Mouse (Mus musculus) limb, embryonic 11.5 days (tissue): Measurements from ENCODE around the gene Ttc39b. TPM values are rescaled to one million over a fixed set of nuclear protein-coding genes. Genes with fewer than 3 reads are reported as not detected.

Source experiments
- ATAC-seq: fragments of 200-750 bp; cut with Nextera tagmentation; 2 replicates; pipeline ENCODE4 v1.8.0; 2017; ENCODE audit warnings: low read depth; ENCODE audit not compliant: insufficient number of reproducible peaks, low FRiP score, low TSS enrichment
- DNase-seq: peaks from one replicate; pipeline ENCODE4 v3.0.0-alpha.2; 2015; ENCODE audit warnings: low spot score
- H3K27ac ChIP-seq: fragments of 300-500 bp; sonication (generic); replicated peaks from 2 replicates; pipeline ENCODE4 v1.5.1; 2014; ENCODE audit warnings: low read depth, mild to moderate bottlenecking, low read length
- H3K27me3 ChIP-seq: fragments of 300-500 bp; sonication (generic); 2 replicates; pipeline ENCODE4 v1.6.1; 2014; ENCODE audit warnings: mild to moderate bottlenecking, low read length, mixed read lengths; ENCODE audit not compliant: control insufficient read depth, insufficient read depth
- H3K36me3 ChIP-seq: fragments of 300-500 bp; sonication (generic); 2 replicates; pipeline ENCODE4 v1.6.1; 2014; ENCODE audit warnings: mild to moderate bottlenecking, low read length, moderate library complexity, mixed read lengths; ENCODE audit not compliant: control insufficient read depth, insufficient read depth
- H3K4me1 ChIP-seq: fragments of 300-500 bp; sonication (generic); 2 replicates; pipeline ENCODE4 v1.6.1; 2014; ENCODE audit warnings: low read length, mixed read lengths; ENCODE audit not compliant: control insufficient read depth, insufficient read depth
- H3K4me2 ChIP-seq: fragments of 300-500 bp; sonication (generic); 2 replicates; pipeline ENCODE4 v1.6.1; 2014; ENCODE audit warnings: low read depth, mild to moderate bottlenecking, moderate library complexity; ENCODE audit not compliant: severe bottlenecking
- H3K4me3 ChIP-seq: fragments of 300-500 bp; sonication (generic); 2 replicates; pipeline ENCODE4 v1.5.1; 2014; ENCODE audit warnings: low read depth, low read length
- H3K9ac ChIP-seq: fragments of 300-500 bp; sonication (generic); 2 replicates; pipeline ENCODE4 v1.6.1; 2014; ENCODE audit warnings: mild to moderate bottlenecking, low read length
- H3K9me3 ChIP-seq: fragments of 300-500 bp; sonication (generic); 2 replicates; pipeline ENCODE4 v1.6.1; 2016; ENCODE audit warnings: low read length; ENCODE audit not compliant: control insufficient read depth
- WGBS: fragments of 180-500 bp; shearing (Covaris S2); extraction: QIAGEN DNeasy Blood & Tissue Kit; methylation state at CpG from one replicate; pipeline ENCODE4 v1.1.7; 2014; 5-methylcytosine and 5-hydroxymethylcytosine counted together
- polyA plus RNA-seq: library from polyadenylated mRNA; unstranded; fragments of >200 nt; fragmentation: Nextera tagmentation; extraction: Ambion mirVana; gene quantifications from 2 replicates; pipeline ENCODE4 v1.2.1, GENCODE M21; 2014

Gene Ttc39b
- polyA plus RNA-seq, 1 experiment from 2014 or later: 2.2 TPM

DNA sequence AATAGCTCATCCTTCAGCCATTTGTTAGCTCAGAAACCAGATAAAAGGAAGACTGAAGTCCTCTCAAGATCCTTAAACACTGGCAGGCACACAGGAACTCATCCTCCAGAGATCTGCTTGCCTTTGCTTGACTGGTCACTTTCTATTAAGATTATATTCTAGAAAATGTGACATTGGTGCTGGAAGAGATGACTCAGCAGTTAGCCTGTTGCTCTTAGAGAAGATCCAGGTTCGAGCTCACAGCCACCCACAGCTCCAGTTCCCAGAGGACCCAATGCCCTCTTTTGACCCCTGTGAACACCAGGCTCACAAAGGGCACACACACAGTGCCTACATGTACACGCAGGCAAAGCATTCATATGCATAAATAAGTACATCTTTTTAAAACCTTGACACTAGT lies 49.8 kb downstream of the Ttc39b start:
- Histone ChIP-seq H3K36me3 (no peaks in the 10 kb centered on the region), H3K4me1 (no peaks in the 10 kb centered on the region), H3K9ac (no peak overlapping the region), H3K27ac (no peak overlapping the region), H3K9me3 (no peaks in the 10 kb centered on the region), H3K4me3 (no peak overlapping the region), H3K27me3 (no peaks in the 10 kb centered on the region), H3K4me2 (no peak overlapping the region)
- no peak for ATAC-seq
- DNase-seq: no peak
- WGBS: 79% methylated on average over 2 of the region's 2 CpGs

- H3K4me2 ChIP-seq: no peak overlapping the region
- H3K36me3 ChIP-seq: no peaks in the 10 kb centered on the region
- no peaks in the 10 kb centered on the region for H3K9me3 ChIP-seq
- H3K27ac ChIP-seq: no peak overlapping the region
- H3K4me1 ChIP-seq: no peaks in the 10 kb centered on the region
- no peak overlapping the region for H3K4me3 ChIP-seq
- DNase-seq (no peak), ATAC-seq (no peak)
- H3K27me3 ChIP-seq: no peaks in the 10 kb centered on the region
- WGBS: 93% methylated on average over 19 of the region's 19 CpGs
- no peak overlapping the region for H3K9ac ChIP-seq
Measured at GRCm38 (mm10) chr4:83273616-83274050, 50.4 kb downstream of the Ttc39b start.

- no peaks in the 10 kb centered on the region for H3K27me3 ChIP-seq
- DNase-seq (no peak), ATAC-seq (no peak)
- H3K9me3 ChIP-seq: no peaks in the 10 kb centered on the region
- no peak overlapping the region for H3K4me3 ChIP-seq
- no peaks in the 10 kb centered on the region for H3K4me1 ChIP-seq
- no peak overlapping the region for H3K4me2 ChIP-seq
- no peak overlapping the region for H3K27ac ChIP-seq
- 85% methylated on average over 9 of the region's 9 CpGs for WGBS
- H3K9ac ChIP-seq: no peak overlapping the region
- H3K36me3 ChIP-seq: no peaks in the 10 kb centered on the region
Measured at GRCm38 (mm10) chr4:83272917-83273615, 51.0 kb downstream of the Ttc39b start.

GRCm38 (mm10) chr4:83270481-83270880 lies 53.6 kb downstream of the Ttc39b start:
- ATAC-seq: no peak
- no peak for DNase-seq
- no peaks in the 10 kb centered on the region for H3K4me1 ChIP-seq
- H3K27me3 ChIP-seq: no peaks in the 10 kb centered on the region
- WGBS: 96% methylated on average over 8 of the region's 8 CpGs
- no peak overlapping the region for H3K4me3 ChIP-seq
- H3K9ac ChIP-seq: no peak overlapping the region
- no peaks in the 10 kb centered on the region for H3K9me3 ChIP-seq
- no peaks in the 10 kb centered on the region for H3K36me3 ChIP-seq
- no peak overlapping the region for H3K27ac ChIP-seq
- H3K4me2 ChIP-seq: no peak overlapping the region

- H3K9ac ChIP-seq: no peak overlapping the region
- no peaks in the 10 kb centered on the region for H3K9me3 ChIP-seq
- ATAC-seq (no peak), DNase-seq (no peak)
- no peak overlapping the region for H3K4me3 ChIP-seq
- no peaks in the 10 kb centered on the region for H3K36me3 ChIP-seq
- no peaks in the 10 kb centered on the region for H3K27me3 ChIP-seq
- H3K4me1 ChIP-seq: no peaks in the 10 kb centered on the region
- no peak overlapping the region for H3K4me2 ChIP-seq
- WGBS: 80% methylated on average over 6 of the region's 6 CpGs
- no peak overlapping the region for H3K27ac ChIP-seq
Measured at GRCm38 (mm10) chr4:83269614-83270013, 54.4 kb downstream of the Ttc39b start.

DNA sequence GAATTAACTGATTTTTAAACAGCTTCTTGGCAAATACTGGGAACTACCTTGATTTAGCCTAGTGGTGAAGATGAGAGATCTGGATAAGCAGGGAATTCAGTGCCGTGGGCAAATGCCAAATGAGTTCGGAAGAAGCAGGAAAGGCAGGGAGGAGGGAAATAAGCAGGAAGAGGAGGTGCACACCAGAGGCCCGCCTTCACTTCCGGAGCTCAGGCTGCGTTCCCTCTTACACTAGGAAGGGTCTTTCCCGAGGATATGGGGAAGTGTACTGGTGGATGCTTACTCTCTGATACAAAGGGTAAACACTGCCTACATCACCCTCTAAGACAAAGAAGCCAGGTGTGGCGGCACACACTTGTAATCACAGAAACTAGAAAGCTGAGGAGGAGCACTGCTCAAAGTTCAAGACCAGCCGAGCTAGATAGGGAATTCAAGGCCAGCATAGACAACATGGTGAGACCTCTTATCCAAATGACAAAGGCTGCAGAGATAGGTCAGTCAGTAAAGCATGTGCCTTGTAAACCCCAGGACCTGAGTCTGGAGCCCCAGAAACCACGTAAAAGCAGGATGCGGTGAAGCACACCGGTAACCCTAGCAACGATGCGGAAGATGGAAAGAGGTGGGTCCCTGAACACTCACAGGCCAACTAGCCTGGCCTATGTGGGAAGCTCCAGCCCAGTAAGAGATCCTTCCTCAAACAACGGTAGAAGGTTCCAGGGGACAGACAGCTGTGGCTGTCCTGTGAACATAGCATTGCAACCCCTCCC lies 57.9 kb downstream of the Ttc39b start:
- Histone ChIP-seq H3K27me3 (no peaks in the 10 kb centered on the region), H3K4me2 (no peak overlapping the region), H3K27ac (no peak overlapping the region), H3K36me3 (no peaks in the 10 kb centered on the region), H3K9me3 (no peaks in the 10 kb centered on the region), H3K9ac (no peak overlapping the region), H3K4me1 (no peaks in the 10 kb centered on the region), H3K4me3 (no peak overlapping the region)
- ATAC-seq (no peak), DNase-seq (no peak)
- 80% methylated on average over 14 of the region's 14 CpGs for WGBS

DNA sequence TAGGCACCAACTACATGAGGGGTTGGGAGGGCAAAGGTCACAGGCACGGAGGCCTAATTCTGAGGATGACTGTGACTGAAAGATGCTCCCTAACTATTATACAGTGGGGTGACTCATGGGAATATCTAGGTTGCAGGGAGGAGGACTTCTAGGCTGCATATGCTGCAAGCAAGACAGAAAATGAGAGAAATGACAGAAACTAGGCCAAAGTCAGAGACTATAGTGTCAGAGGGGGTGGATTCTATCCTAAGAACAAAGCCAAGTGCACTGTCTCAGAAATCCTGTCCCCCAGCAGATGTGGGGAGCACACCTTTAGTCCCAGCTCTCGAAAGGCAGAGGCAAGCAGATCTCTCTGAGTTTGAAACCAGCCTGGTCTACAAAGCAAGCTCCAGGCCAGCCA lies 59.2 kb downstream of the Ttc39b start:
- no peak overlapping the region for H3K4me3 ChIP-seq
- no peaks in the 10 kb centered on the region for H3K36me3 ChIP-seq
- H3K27me3 ChIP-seq: no peaks in the 10 kb centered on the region
- H3K9ac ChIP-seq: no peak overlapping the region
- H3K27ac ChIP-seq: no peak overlapping the region
- H3K4me2 ChIP-seq: no peak overlapping the region
- H3K9me3 ChIP-seq: no peaks in the 10 kb centered on the region
- H3K4me1 ChIP-seq: no peaks in the 10 kb centered on the region
- no peak for ATAC-seq
- no peak for DNase-seq
- 93% methylated on average over 2 of the region's 2 CpGs for WGBS

DNA sequence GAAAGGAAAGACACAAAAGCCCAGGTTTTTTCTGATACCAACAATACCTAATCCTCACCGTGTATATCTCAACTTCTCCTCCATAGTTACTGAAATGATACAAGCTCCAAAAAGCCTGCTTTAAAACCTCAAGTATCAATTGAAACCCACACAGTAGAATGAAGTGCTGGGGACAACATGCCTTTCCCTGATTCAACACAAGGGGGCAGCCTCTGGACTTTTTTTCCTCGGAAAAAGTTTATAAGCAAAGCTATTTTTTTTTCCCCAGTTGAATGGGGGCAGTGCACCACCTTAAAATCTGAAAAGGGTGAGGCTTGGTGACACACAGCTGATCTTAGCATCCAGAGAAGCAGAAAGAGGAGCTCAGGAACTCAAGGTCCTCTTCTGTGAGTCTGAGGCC lies 62.1 kb downstream of the Ttc39b start:
- Histone ChIP-seq H3K9me3 (no peaks in the 10 kb centered on the region), H3K4me1 (no peaks in the 10 kb centered on the region), H3K27ac (no peak overlapping the region), H3K9ac (no peak overlapping the region), H3K36me3 (no peaks in the 10 kb centered on the region), H3K4me3 (no peak overlapping the region), H3K4me2 (no peak overlapping the region), H3K27me3 (no peaks in the 10 kb centered on the region)
- 11% methylated on average over 2 of the region's 2 CpGs for WGBS
- ATAC-seq: no peak
- DNase-seq: peak; percentile 72
